Mouse (Mus musculus): ENCODE data around the gene Wdr53. TPM values are rescaled to one million over a fixed set of nuclear protein-coding genes. Genes with fewer than 3 reads are reported as not detected.
A peak's percentile ranks its signal among the peaks of the same experiment; 100 is the strongest.

The Wdr53 gene
- polyA plus RNA-seq (2015; fragmentation: Nextera tagmentation; extraction: Ambion mirVana) = 17.7 and 22.3 TPM in 2 replicates

DNA sequence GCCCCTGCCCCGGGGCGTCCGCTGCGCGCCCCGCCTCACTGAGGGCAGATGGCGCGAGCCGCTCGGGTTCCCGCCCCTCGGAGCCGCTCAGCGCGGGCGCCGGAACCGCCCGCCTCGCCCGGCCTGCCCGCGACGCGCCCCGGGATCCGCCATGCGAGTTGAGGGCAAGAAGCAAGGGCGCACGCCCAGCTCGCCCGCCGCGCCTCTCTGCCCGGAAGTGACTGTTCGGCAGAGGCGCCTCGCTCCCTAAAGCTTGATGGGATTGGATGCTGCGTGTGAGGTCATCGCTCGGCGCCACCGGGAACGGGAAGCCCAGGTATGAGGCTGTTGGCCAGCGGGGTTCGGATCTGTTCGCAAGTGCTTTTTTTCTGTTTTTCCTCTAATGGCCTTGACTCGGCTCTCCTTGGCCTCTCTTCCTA is at the start of gene Wdr53, which contains the start of gene Fbxo45:
Wdr53 (plus strand) TSS at position 276 of the 419 bp plus-strand sequence.
Fbxo45 (minus strand) TSS at position 207 of the 419 bp plus-strand sequence.
- peak; percentile 99 for ATAC-seq (ENCODE audit: low FRiP score, low TSS enrichment)
- peak within 1 kb of the TSS; percentile 79 for H3K4me2 ChIP-seq (replicated peaks; ENCODE audit: low read depth)
- WGBS = under 1% methylated on average over 27 of the region's 48 CpGs

DNA sequence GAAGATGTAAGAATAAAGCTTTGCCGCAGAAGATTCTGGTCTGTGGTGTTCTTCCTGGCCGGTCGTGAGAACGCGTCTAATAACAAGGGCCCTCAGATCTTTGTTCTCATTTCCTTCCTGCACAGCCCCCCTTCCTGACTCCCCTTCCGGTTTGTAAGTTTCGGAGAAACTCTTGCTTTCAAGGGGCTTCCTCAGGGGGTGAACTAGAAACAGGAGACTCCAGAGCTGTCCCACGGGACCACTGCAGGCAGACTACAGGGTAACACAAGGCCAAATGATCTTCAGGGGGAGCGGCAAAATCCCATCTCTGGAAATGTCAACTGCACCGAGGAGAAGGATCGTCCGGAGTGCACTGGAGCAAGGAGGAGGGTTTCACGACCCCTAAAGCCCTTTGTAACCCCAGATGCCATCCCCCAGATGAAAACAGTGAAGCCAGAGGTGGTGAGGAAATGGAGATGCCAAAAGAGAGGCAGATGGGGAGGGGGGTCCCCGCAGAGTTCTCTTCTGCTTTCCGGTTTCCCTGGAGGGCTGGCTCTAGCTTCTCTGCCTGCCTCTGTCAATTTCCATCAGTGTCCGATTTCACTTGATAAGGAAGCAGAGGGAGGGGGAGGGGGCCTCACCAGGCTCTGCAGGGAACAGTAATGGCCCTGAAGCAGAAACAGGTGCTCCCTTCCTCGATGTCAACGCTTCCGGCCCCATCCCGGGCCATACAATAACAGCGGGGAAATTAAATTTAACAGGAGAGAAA is 46.6 kb upstream of the Wdr53 start:
- 61% methylated on average over 21 of the region's 21 CpGs for WGBS
- peak; percentile 35; the same call in 1 of the 2 replicates for ATAC-seq (ENCODE audit: low FRiP score, low TSS enrichment)

More for the DNA sequence above, at the start of gene Wdr53, which contains the start of gene Fbxo45:
- Histone ChIP-seq H3K4me1 (replicated peaks; ENCODE audit: control insufficient read depth, insufficient read depth) (no peaks in the 10 kb centered on the region), H3K36me3 (ENCODE audit: control insufficient read depth, insufficient read depth, low read length) (no peaks in the 10 kb centered on the region), H3K4me3 (ENCODE audit: low read depth, low read length) (peak within 1 kb of the TSS; percentile 76), H3K27me3 (ENCODE audit: control insufficient read depth, insufficient read depth, low read length) (no peaks in the 10 kb centered on the region), H3K9me3 (ENCODE audit: control insufficient read depth, low read length) (no peaks in the 10 kb centered on the region), H3K9ac (ENCODE audit: low read length) (peak within 1 kb of the TSS; percentile 86), H3K27ac (replicated peaks) (peak within 1 kb of the TSS; percentile 97)
- TF ChIP-seq EP300 (optimal IDR thresholded peaks at IDR 0.05) (no peak), CTCF (IDR thresholded peaks at IDR 0.05; ENCODE audit: low read depth) (no peak)
- peak; percentile 98 for DNase-seq (ENCODE audit: low spot score)

DNA sequence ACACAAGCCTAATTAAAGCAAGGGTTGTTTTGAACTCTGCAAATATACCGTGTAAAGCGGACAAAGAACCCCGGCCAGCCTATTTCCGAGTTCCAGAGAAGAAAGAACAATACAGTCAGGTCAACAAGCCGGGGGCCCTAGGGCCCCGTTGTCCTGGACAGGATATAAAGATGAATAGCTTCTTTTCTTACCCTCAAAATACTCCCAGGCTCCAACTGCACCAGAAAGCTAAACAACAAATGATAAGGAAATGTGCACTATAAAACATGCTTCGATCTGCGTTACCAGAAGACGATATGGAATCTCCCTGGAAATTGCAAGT is 46.1 kb upstream of the Wdr53 start:
- Histone ChIP-seq H3K4me3 (ENCODE audit: low read depth, low read length) (no peak overlapping the region), H3K4me2 (replicated peaks; ENCODE audit: low read depth) (0 out of 2 replicates have a peak overlapping the region, but pooled peaks have one; percentile 20), H3K9ac (ENCODE audit: low read length) (no peak overlapping the region), H3K27ac (replicated peaks) (peak overlapping the region; percentile 3; the same call in 1 of the 2 replicates), H3K4me1 (replicated peaks; ENCODE audit: control insufficient read depth, insufficient read depth) (no peaks in the 10 kb centered on the region), H3K27me3 (ENCODE audit: control insufficient read depth, insufficient read depth, low read length) (no peaks in the 10 kb centered on the region), H3K9me3 (ENCODE audit: control insufficient read depth, low read length) (no peaks in the 10 kb centered on the region), H3K36me3 (ENCODE audit: control insufficient read depth, insufficient read depth, low read length) (no peaks in the 10 kb centered on the region)
- WGBS = 59% methylated on average over 9 of the region's 9 CpGs
- TF ChIP-seq CTCF (IDR thresholded peaks at IDR 0.05; ENCODE audit: low read depth) = no peak
- no peak for TF ChIP-seq EP300 (optimal IDR thresholded peaks at IDR 0.05)
- DNase-seq (ENCODE audit: low spot score) (no peak), ATAC-seq (ENCODE audit: low FRiP score, low TSS enrichment) (0 out of 2 replicates have a peak, but pooled peaks have one; percentile 2)

More for the DNA sequence above, 46.6 kb upstream of the Wdr53 start:
- TF ChIP-seq EP300 (optimal IDR thresholded peaks at IDR 0.05) (no peak), CTCF (IDR thresholded peaks at IDR 0.05; ENCODE audit: low read depth) (no peak)
- Histone ChIP-seq H3K9ac (ENCODE audit: low read length) (no peak overlapping the region), H3K36me3 (ENCODE audit: control insufficient read depth, insufficient read depth, low read length) (no peaks in the 10 kb centered on the region), H3K9me3 (ENCODE audit: control insufficient read depth, low read length) (no peaks in the 10 kb centered on the region), H3K27me3 (ENCODE audit: control insufficient read depth, insufficient read depth, low read length) (no peaks in the 10 kb centered on the region), H3K27ac (replicated peaks) (peak overlapping the region; percentile 74; the same call in 1 of the 2 replicates), H3K4me2 (replicated peaks; ENCODE audit: low read depth) (peak overlapping the region; percentile 20; the same call in 1 of the 2 replicates), H3K4me1 (replicated peaks; ENCODE audit: control insufficient read depth, insufficient read depth) (no peaks in the 10 kb centered on the region), H3K4me3 (ENCODE audit: low read depth, low read length) (no peak overlapping the region)
- peak; percentile 15 for DNase-seq (ENCODE audit: low spot score)

DNA sequence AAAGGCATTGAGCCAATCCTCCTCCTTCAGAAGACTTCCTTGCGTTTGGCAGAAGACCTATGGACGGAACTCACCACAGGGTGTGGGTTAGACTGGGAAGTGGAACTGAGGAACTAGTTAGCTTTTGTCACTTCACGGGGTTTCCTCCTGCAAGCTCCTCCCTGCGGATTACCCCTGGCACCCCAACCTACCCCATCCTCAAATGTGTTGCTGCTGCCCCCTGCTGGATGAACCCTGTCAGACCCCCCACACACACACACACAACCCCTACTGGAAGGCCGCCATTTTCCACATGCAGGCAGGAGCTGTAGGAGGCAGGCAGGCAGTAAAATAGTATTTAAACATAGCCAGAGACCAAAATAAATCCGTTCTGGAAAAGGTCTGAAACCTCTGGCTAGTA is 44.3 kb upstream of the Wdr53 start:
- H3K9ac ChIP-seq (ENCODE audit: low read length) = no peak overlapping the region
- WGBS = 71% methylated on average over 6 of the region's 6 CpGs
- no peak overlapping the region for H3K4me2 ChIP-seq (replicated peaks; ENCODE audit: low read depth)
- DNase-seq (ENCODE audit: low spot score) (peak; percentile 29), ATAC-seq (ENCODE audit: low FRiP score, low TSS enrichment) (no peak)
- no peaks in the 10 kb centered on the region for H3K36me3 ChIP-seq (ENCODE audit: control insufficient read depth, insufficient read depth, low read length)
- no peaks in the 10 kb centered on the region for H3K9me3 ChIP-seq (ENCODE audit: control insufficient read depth, low read length)
- no peaks in the 10 kb centered on the region for H3K4me1 ChIP-seq (replicated peaks; ENCODE audit: control insufficient read depth, insufficient read depth)
- no peak overlapping the region for H3K27ac ChIP-seq (replicated peaks)
- H3K4me3 ChIP-seq (ENCODE audit: low read depth, low read length) = no peak overlapping the region
- TF ChIP-seq EP300 (optimal IDR thresholded peaks at IDR 0.05) (no peak), CTCF (IDR thresholded peaks at IDR 0.05; ENCODE audit: low read depth) (peak; percentile 58)
- H3K27me3 ChIP-seq (ENCODE audit: control insufficient read depth, insufficient read depth, low read length) = no peaks in the 10 kb centered on the region

DNA sequence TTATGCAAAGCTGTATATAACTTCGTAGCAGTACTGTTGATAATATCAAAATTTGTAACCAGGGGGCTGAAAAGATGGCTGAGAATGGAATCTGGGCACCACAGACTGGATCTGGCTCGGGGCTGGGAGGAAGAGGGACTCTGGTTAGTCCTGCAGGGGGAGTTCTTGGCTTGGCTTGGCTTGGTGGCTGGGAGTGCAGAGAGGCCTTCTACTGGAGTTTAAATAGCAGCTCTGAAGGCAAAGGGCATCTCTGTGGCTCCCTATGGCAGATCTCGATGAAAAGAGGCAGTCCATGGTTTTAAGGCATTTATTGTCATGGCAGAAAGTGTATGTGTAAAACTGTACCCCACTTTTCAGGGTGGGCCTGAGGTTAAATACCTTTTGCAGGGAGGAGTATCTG is 42.1 kb upstream of the Wdr53 start:
- TF ChIP-seq CTCF (IDR thresholded peaks at IDR 0.05; ENCODE audit: low read depth) (peak; percentile 53), EP300 (optimal IDR thresholded peaks at IDR 0.05) (no peak)
- ATAC-seq (ENCODE audit: low FRiP score, low TSS enrichment) = no peak
- 60% methylated on average over 3 of the region's 3 CpGs for WGBS
- Histone ChIP-seq H3K4me3 (ENCODE audit: low read depth, low read length) (no peak overlapping the region), H3K4me2 (replicated peaks; ENCODE audit: low read depth) (no peak overlapping the region), H3K36me3 (ENCODE audit: control insufficient read depth, insufficient read depth, low read length) (no peaks in the 10 kb centered on the region), H3K27ac (replicated peaks) (no peak overlapping the region), H3K9ac (ENCODE audit: low read length) (no peak overlapping the region), H3K27me3 (ENCODE audit: control insufficient read depth, insufficient read depth, low read length) (no peaks in the 10 kb centered on the region), H3K9me3 (ENCODE audit: control insufficient read depth, low read length) (no peaks in the 10 kb centered on the region), H3K4me1 (replicated peaks; ENCODE audit: control insufficient read depth, insufficient read depth) (no peaks in the 10 kb centered on the region)
- DNase-seq (ENCODE audit: low spot score) = no peak

DNA sequence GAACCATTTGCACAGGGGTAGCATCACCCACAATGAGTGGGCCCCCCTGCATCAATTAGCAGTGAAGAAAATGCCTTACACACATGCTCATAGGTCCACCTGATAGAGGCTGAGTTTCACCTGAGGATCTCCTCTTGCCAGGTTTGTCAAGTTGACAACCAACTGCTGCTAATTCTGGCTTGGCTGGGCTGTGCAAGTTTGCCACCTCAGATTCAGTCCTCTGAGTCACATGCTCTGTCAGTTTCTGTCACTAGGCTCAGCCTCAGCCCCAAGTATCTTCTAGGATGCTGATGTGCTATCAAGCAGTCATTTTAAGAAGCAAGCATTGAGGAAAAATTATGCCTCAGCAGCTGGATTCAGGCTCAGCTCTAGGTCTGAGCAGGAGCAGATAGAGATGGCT is 32.9 kb upstream of the Wdr53 start:
- ATAC-seq (ENCODE audit: low FRiP score, low TSS enrichment) (no peak), DNase-seq (ENCODE audit: low spot score) (no peak)
- Histone ChIP-seq H3K4me3 (ENCODE audit: low read depth, low read length) (no peak overlapping the region), H3K9me3 (ENCODE audit: control insufficient read depth, low read length) (no peaks in the 10 kb centered on the region), H3K36me3 (ENCODE audit: control insufficient read depth, insufficient read depth, low read length) (no peaks in the 10 kb centered on the region), H3K9ac (ENCODE audit: low read length) (no peak overlapping the region), H3K27ac (replicated peaks) (no peak overlapping the region), H3K27me3 (ENCODE audit: control insufficient read depth, insufficient read depth, low read length) (no peaks in the 10 kb centered on the region), H3K4me2 (replicated peaks; ENCODE audit: low read depth) (no peak overlapping the region), H3K4me1 (replicated peaks; ENCODE audit: control insufficient read depth, insufficient read depth) (no peaks in the 10 kb centered on the region)
- TF ChIP-seq CTCF (IDR thresholded peaks at IDR 0.05; ENCODE audit: low read depth) (no peak), EP300 (optimal IDR thresholded peaks at IDR 0.05) (no peak)
